Mouse (Mus musculus): Measurements from ENCODE around the gene Tecta.

DNA sequence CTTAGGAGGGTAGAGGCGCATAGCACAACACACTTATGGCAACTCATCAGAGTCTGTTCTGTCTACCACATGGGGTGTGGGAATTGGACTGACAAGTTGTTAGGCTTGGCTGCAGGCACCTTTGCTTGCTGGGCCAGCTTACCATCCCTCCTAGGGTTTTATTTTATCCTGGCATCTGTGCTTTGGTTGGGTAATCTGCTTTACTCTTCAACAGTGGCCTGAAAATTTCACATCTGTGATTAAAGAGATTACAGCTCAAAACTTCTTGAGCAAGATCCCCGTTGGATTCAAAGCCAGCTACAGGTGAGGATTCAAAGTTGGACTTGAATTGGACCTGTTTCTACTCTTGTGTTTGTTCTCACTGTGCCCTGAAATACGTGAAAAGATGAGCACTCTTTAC lies 106.1 kb downstream of the Tecta start:
- TF ChIP-seq POLR2A (IDR thresholded peaks at IDR 0.05; ENCODE audit: borderline replicate concordance, control insufficient read depth, low read depth, low read length) (no peak), CTCF (IDR thresholded peaks at IDR 0.05; ENCODE audit: control insufficient read depth, insufficient read depth, low read length) (no peak)
